Mouse (Mus musculus) gastrocnemius, postnatal 4 days (tissue): ENCODE measurements at regions not wholly inside any gene's neighbourhood (a gene's known extent, or its start where the extent isn't known, plus 50 kb on each side); places are given as distances from the start of the nearest gene placed in this dataset.
"Not testable (repeated sequence)": the region's sequence is repeated elsewhere in the genome, so short reads cannot be mapped to it uniquely, and the experiment has no call there.

ENCODE experiments used
- DNase-seq, 2 experiments: peaks; one replicate each; pipeline ENCODE4 v3.0.0; 2021 to 2022; ENCODE audit warnings: low spot score in 2 of 2, mixed read lengths in 2 of 2

GRCm38 (mm10) chr9:9606322-9606721, 367.4 kb upstream of the Arhgap42 start:
- DNase-seq, result no peak

- DNase-seq, result no peak
Measured at GRCm38 (mm10) chr9:9591263-9591662, 352.4 kb upstream of the Arhgap42 start.

- DNase-seq, result no peak
Measured at GRCm38 (mm10) chr9:9583011-9583605, 344.2 kb upstream of the Arhgap42 start.

GRCm38 (mm10) chr9:9582301-9583010, 343.6 kb upstream of the Arhgap42 start:
- DNase-seq, result no peak

GRCm38 (mm10) chr9:9568040-9568649, 329.2 kb upstream of the Arhgap42 start:
- no peak for DNase-seq

GRCm38 (mm10) chr9:9564551-9564950, 325.6 kb upstream of the Arhgap42 start:
- DNase-seq, result no peak

GRCm38 (mm10) chr9:9548657-9549056, 309.8 kb upstream of the Arhgap42 start:
- DNase-seq, result no peak

GRCm38 (mm10) chr9:9547570-9547969, 308.7 kb upstream of the Arhgap42 start:
- DNase-seq, result no peak

- no peak for DNase-seq
Measured at GRCm38 (mm10) chr9:9547121-9547520, 308.2 kb upstream of the Arhgap42 start.

- DNase-seq, result no peak
Measured at GRCm38 (mm10) chr9:9500345-9500744, 261.4 kb upstream of the Arhgap42 start.

- DNase-seq, result no peak
Measured at GRCm38 (mm10) chr9:9493594-9494182, 254.8 kb upstream of the Arhgap42 start.

GRCm38 (mm10) chr9:9477145-9477544, 238.2 kb upstream of the Arhgap42 start:
- DNase-seq, result no peak

- no peak for DNase-seq
Measured at GRCm38 (mm10) chr9:9475009-9475744, 236.3 kb upstream of the Arhgap42 start.

- no peak for DNase-seq
Measured at GRCm38 (mm10) chr9:9444213-9444612, 205.3 kb upstream of the Arhgap42 start.

- DNase-seq, result no peak
Measured at GRCm38 (mm10) chr9:9420326-9420725, 181.4 kb upstream of the Arhgap42 start.

GRCm38 (mm10) chr9:9412460-9413181, 173.7 kb upstream of the Arhgap42 start:
- no peak for DNase-seq

GRCm38 (mm10) chr9:9394190-9394589, 155.3 kb upstream of the Arhgap42 start:
- not testable (repeated sequence) for DNase-seq

- no peak for DNase-seq
Measured at GRCm38 (mm10) chr9:9376650-9377189, 137.8 kb upstream of the Arhgap42 start.

GRCm38 (mm10) chr9:9375304-9375904, 136.5 kb upstream of the Arhgap42 start:
- DNase-seq, result peak; percentile 57 to 71

GRCm38 (mm10) chr9:9372594-9372993, 133.7 kb upstream of the Arhgap42 start:
- no peak for DNase-seq
